Mouse (Mus musculus) embryonic fibroblast, embryonic 13.5 days (primary cell): ENCODE measurements at regions not wholly inside any gene's neighbourhood (a gene's known extent, or its start where the extent isn't known, plus 50 kb on each side); places are given as distances from the start of the nearest gene placed in this dataset.

Source experiments
- H3K27ac ChIP-seq: 2 replicates; pipeline ENCODE4 v1.5.1; 2012; ENCODE audit warnings: low read length, control low read depth, inconsistent platforms; ENCODE audit not compliant: insufficient read depth
- H3K4me1 ChIP-seq: 2 replicates; pipeline ENCODE4 v1.6.1; 2011; ENCODE audit warnings: low read length; ENCODE audit not compliant: control insufficient read depth, insufficient read depth
- H3K4me3 ChIP-seq: 2 replicates; pipeline ENCODE4 v1.5.1; 2011; ENCODE audit warnings: mild to moderate bottlenecking, control low read depth, low read length; ENCODE audit not compliant: insufficient read depth
- CTCF ChIP-seq: IDR thresholded peaks from 2 replicates; pipeline ENCODE4 v1.5.1; 2011; ENCODE audit warnings: mild to moderate bottlenecking, control low read depth, low read length, moderate library complexity, borderline replicate concordance; ENCODE audit not compliant: insufficient read depth
- POLR2A ChIP-seq: IDR thresholded peaks from 2 replicates; pipeline ENCODE4 v1.6.1; 2011; ENCODE audit warnings: low read depth, mild to moderate bottlenecking, control low read depth, low read length, moderate library complexity

DNA sequence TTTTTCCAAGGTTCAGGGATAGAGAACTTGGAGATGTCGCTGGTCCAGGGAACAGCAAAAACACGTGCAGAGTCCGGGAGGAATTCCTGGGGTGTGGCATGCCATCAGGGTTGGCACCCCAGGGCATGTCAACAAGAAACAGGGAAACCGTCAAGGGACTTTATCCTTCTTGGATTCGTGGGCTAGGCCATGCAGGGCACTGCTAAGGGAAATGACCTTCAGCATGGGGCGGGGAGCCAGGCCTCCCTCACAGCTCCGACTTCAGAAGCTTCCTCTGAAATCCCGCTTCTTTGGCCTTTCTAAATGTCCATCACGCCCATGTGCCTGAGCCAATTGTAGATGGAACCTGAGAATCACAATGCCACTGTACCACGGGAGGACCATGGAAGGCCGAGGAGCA is 357.0 kb upstream of the Maf start:
- Histone ChIP-seq H3K4me3 (no peak overlapping the region), H3K4me1 (no peaks in the 10 kb centered on the region), H3K27ac (no peak overlapping the region)
- no peak for TF ChIP-seq CTCF
- TF ChIP-seq POLR2A, result no peak

- Histone ChIP-seq H3K4me1 (no peaks in the 10 kb centered on the region), H3K4me3 (no peak overlapping the region), H3K27ac (no peak overlapping the region)
- TF ChIP-seq CTCF (no peak), POLR2A (no peak)
These were observed 355.9 kb upstream of the Maf start for GRCm38 (mm10) chr8:116063541-116063940.

DNA sequence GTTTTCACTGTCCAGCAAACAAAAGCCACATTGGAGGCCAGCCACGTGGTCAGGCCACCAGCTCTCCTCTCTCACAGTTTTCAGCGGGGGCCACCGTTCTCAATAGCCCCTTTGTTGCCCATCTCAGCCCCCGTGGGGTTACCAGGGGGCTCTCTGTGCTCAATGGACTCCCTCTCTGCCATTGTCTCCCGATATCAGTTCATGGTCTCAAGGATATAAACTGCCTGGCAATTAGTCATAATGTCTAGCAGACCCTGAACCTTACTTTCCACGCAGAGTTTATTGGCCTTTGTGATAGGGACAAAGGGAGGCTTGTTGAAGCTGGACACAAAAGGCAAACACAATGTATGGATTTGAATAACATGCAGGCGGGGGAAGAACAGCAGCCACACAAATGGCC is 345.9 kb upstream of the Maf start:
- no peaks in the 10 kb centered on the region for H3K4me1 ChIP-seq
- H3K4me3 ChIP-seq, result no peak overlapping the region
- no peak for TF ChIP-seq POLR2A
- TF ChIP-seq CTCF, result no peak
- H3K27ac ChIP-seq, result no peak overlapping the region

DNA sequence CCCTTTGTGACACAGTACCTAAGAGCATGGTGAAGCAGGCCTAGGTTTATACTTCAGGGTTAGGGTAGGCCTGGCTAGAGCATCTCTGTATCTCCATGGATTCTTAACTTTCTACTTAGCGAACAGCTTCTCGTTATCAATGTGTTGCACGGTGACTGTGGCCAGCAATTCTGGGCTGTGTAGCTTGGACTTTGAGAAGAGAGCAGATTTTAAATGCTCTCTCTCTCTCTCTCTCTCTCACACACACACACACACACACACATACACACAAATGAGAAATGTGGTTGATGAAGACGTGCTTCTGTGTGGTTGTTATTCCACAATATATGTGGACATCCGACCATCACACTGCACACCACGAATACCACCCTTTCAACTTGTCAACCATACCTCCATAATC is 345.4 kb upstream of the Maf start:
- Histone ChIP-seq H3K27ac (no peak overlapping the region), H3K4me1 (no peaks in the 10 kb centered on the region), H3K4me3 (no peak overlapping the region)
- TF ChIP-seq CTCF, result no peak
- no peak for TF ChIP-seq POLR2A

GRCm38 (mm10) chr8:116048480-116048879 is 340.9 kb upstream of the Maf start:
- H3K27ac ChIP-seq, result no peak overlapping the region
- no peaks in the 10 kb centered on the region for H3K4me1 ChIP-seq
- no peak for TF ChIP-seq POLR2A
- TF ChIP-seq CTCF, result no peak
- H3K4me3 ChIP-seq, result no peak overlapping the region

GRCm38 (mm10) chr8:116046859-116047258 is 339.3 kb upstream of the Maf start:
- TF ChIP-seq CTCF (no peak), POLR2A (no peak)
- no peak overlapping the region for H3K27ac ChIP-seq
- no peaks in the 10 kb centered on the region for H3K4me1 ChIP-seq
- no peak overlapping the region for H3K4me3 ChIP-seq

- TF ChIP-seq CTCF (no peak), POLR2A (no peak)
- Histone ChIP-seq H3K4me3 (no peak overlapping the region), H3K4me1 (no peaks in the 10 kb centered on the region), H3K27ac (no peak overlapping the region)
These were observed 337.9 kb upstream of the Maf start for GRCm38 (mm10) chr8:116045526-116045925.

GRCm38 (mm10) chr8:116043381-116043780 is 335.8 kb upstream of the Maf start:
- no peak for TF ChIP-seq POLR2A
- no peak for TF ChIP-seq CTCF
- Histone ChIP-seq H3K27ac (no peak overlapping the region), H3K4me1 (no peaks in the 10 kb centered on the region), H3K4me3 (no peak overlapping the region)

- Histone ChIP-seq H3K4me3 (no peak overlapping the region), H3K4me1 (no peaks in the 10 kb centered on the region), H3K27ac (no peak overlapping the region)
- TF ChIP-seq CTCF (no peak), POLR2A (no peak)
These were observed 323.4 kb upstream of the Maf start for GRCm38 (mm10) chr8:116030966-116031365.

DNA sequence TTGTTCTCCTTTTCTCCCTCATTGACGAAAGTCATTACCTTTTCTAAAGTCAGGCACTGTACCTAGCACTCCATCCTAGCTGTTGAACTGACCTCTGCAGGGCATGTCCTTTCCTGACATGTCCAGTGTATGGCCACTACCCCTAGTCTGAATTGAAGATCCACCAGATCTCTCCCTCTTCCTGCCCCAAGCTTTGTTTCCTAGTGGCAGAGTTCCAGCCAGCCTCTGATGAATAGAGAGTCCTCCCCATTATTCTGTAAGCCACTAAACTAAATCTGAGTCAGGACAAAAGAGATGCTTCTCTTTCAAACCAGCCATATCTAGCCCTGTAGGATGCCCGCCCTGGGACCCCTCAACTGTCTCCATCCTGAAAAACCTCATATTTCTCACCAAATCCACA is 317.7 kb upstream of the Maf start:
- no peak overlapping the region for H3K27ac ChIP-seq
- H3K4me3 ChIP-seq, result no peak overlapping the region
- TF ChIP-seq POLR2A, result no peak
- no peaks in the 10 kb centered on the region for H3K4me1 ChIP-seq

DNA sequence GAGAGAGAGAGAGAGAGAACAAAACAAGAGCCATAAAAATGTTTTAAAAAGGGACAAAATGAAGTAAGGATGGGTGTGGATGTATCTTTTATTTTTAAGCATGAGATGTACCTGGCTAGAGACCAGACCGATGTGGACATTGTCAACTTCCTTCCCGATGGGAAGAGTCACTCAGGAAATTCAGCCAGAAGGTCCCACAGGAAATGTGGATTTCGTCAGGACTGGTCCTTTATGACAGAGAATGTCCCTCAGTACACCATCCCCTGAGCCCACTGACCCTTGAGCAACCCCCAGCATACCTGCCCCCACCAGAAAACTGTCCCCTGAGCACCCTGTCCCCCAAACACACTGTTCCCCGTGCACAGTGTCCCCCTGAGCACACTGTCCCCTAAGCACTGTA is 317.2 kb upstream of the Maf start:
- no peak for TF ChIP-seq POLR2A
- no peak for TF ChIP-seq CTCF
- Histone ChIP-seq H3K27ac (no peak overlapping the region), H3K4me1 (no peaks in the 10 kb centered on the region), H3K4me3 (no peak overlapping the region)

DNA sequence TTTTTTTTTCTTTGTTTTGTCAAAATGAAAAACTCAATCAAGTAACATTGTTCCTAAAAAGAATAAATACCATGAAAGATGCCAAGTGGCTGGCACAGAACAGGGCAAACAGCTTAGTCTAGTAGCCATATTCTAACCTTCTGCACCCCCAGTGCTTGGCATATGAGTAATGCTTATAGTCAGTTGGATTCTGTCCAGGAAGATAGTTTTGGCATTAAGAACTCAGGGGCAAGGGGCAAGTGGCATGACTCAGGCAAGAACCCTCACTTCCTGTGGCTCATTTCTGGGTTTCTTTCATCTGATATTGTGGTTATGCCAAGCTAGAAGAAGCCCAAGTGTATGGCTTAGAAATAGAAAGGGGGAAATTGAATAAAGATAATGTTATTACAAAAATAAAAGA is 314.1 kb upstream of the Maf start:
- Histone ChIP-seq H3K27ac (no peak overlapping the region), H3K4me1 (no peaks in the 10 kb centered on the region), H3K4me3 (no peak overlapping the region)
- TF ChIP-seq POLR2A (no peak), CTCF (no peak)
